Mouse (Mus musculus): ENCODE measurements around the gene Olfr768.
"Not testable (repeated sequence)": the region's sequence is repeated elsewhere in the genome, so short reads cannot be mapped to it uniquely, and the experiment has no call there.

Olfr768 gene

DNA sequence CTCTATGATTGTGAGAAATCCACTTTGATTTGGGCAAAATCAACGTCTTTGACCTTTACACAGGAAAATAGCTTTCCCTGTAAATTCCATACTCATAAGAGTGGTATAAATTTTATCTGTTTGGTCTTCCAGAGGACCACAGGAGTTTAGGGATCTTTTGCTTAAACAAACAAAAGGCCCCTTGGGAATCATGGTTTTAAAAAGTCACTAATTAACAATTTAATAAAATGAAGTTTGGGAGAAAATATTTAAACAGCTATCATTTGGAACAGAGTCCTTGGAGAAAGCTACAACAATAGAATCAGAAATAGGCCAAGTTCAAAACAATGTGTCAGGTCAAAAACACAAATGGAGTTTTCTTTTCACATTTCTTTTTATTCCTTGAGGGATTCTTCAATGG, at the start of gene Olfr768:
TSS of gene Olfr768 (minus strand) at position 101 of the 400 bp plus-strand sequence.
- DNase-seq (ENCODE audit: low spot score): no peak

GRCm38 (mm10) chr10:129138898-129139297, 39.7 kb upstream of the Olfr768 start, which contains the start of gene Olfr770:
Gene Olfr770, minus strand, starts transcription at chr10:129138998.
- DNase-seq (ENCODE audit: low spot score): no peak

DNA sequence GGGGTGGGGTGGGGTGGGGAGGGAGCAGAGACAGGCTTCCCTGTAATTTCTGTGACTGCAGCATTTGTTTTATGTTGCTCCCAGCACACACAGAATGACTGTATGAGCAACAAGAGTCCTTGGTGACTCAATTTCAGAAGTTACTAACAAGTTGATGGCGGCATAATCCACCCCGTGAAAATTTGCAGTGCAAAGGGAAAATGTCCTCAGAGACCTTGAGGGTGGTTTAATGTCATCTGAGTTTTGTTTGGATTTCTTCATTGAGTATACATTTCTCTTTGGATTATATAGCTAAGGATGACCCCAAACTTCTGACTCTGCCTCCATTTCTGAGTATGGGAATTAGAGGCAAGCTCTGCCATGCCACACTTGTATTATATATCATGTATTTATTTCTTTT, 18.6 kb upstream of the Olfr768 start, which contains the start of gene Olfr769:
TSS of gene Olfr769 (minus strand) at position 101 of the 400 bp plus-strand sequence.
- no peak for DNase-seq (ENCODE audit: low spot score)

GRCm38 (mm10) chr10:129115146-129115545, 16.0 kb upstream of the Olfr768 start:
- no peak for DNase-seq (ENCODE audit: low spot score)

- no peak for DNase-seq (ENCODE audit: low spot score)
Measured at GRCm38 (mm10) chr10:129101231-129101630, 2.1 kb upstream of the Olfr768 start.

DNA sequence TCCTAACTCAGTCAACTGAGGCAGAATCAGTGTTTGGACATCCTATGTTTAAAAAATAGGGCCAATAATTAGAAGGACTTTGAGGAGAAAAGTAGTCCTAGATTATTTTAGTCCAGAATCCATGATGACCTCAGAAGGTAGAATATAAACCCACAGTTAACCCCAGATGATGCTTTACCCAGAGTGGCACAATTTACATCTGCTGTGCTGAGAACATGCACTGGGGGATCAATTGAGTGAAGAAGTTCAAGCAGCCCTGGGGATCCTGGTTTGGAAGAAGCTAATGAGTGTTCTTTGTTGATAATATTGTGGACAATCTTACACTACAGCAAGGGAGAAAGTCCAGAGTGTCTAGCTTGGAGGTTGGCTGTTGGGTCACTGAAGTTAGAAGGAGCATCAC, 16.4 kb downstream of the Olfr768 start, which contains the start of gene Olfr767:
TSS of gene Olfr767 (minus strand) at position 101 of the 400 bp plus-strand sequence.
- not testable (repeated sequence) for DNase-seq (ENCODE audit: low spot score)

DNA sequence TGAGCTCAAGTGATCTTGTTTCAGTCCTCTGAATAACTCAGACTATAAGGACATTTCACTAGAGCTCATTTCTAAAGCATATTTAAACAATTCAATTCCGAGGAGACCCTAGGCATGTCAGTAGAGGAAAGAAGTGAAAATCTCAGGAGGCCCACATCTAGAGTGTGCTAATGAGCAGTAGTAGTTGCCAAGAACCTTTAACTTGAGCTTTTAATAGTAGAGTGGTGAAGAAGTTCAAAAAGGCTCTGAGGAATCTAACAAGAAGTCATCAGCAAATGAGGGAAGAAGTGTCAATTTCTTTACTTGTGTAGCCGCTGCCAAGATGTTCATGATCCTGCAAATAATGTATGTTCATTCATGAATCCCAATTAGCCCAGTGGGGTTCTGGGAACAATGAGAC, 30.3 kb downstream of the Olfr768 start, which contains the start of gene Olfr766-ps1:
TSS of gene Olfr766-ps1 (minus strand) at position 101 of the 400 bp plus-strand sequence.
- DNase-seq (ENCODE audit: low spot score): no peak

- not testable (repeated sequence) for DNase-seq (ENCODE audit: low spot score)
Measured at GRCm38 (mm10) chr10:129049898-129050297, 49.3 kb downstream of the Olfr768 start, which contains the start of gene Olfr765. Gene Olfr765, minus strand, starts transcription at chr10:129049998.

Data from layer of hippocampus, adult 11-12 months (tissue).